In genomic region chr17:32893901-32894300, GRCm38 (mm10) we compare ENCODE assay signal across 33 mouse cellular contexts. TPM values are rescaled to one million over a fixed set of nuclear protein-coding genes. Genes with fewer than 3 reads are reported as not detected.
"Had no signal": no experiment of that assay in that cellular context is flagged by ENCODE, and none has a peak within 500 bp of the region (broad histone marks: within the 10 kb centered on the region; RNA-seq: fewer than 3 reads in every experiment).

No protein-coding gene starts in this region.

- H3K4me3 ChIP-seq: gastrocnemius, adult 2 months; heart, embryonic 10.5 days; heart, embryonic 12.5 days; hindbrain, embryonic 10.5 days; hindbrain, embryonic 12.5 days; intestine, embryonic 15.5 days; layer of hippocampus, adult 2 months; left cerebral cortex, adult 2 months; limb, embryonic 10.5 days; limb, embryonic 12.5 days; liver, embryonic 13.5 days; liver, embryonic 15.5 days had no signal

- H3K4me2 ChIP-seq: heart, embryonic 12.5 days; hindbrain, embryonic 12.5 days; hindbrain, embryonic 14.5 days; intestine, embryonic 15.5 days; limb, embryonic 12.5 days; liver, embryonic 11.5 days; liver, embryonic 13.5 days; liver, embryonic 15.5 days had no signal

- H3K9ac ChIP-seq: heart, embryonic 12.5 days; hindbrain, embryonic 12.5 days; hindbrain, embryonic 14.5 days; intestine, embryonic 15.5 days; limb, embryonic 12.5 days; liver, embryonic 13.5 days; liver, embryonic 15.5 days had no signal

- ATAC-seq: hindbrain, embryonic 16.5 days; inflammation-experienced regulatory T-cells, adult 6 months; intestine, embryonic 15.5 days had no signal

- H3K36me3 ChIP-seq: heart, embryonic 10.5 days; heart, embryonic 12.5 days; hindbrain, embryonic 10.5 days; hindbrain, embryonic 12.5 days; intestine, embryonic 15.5 days; limb, embryonic 12.5 days; liver, embryonic 13.5 days; liver, embryonic 15.5 days had no signal

- H3K27ac ChIP-seq: gastrocnemius, adult 2 months; heart, embryonic 10.5 days; hindbrain, embryonic 10.5 days; hindbrain, embryonic 12.5 days; hindbrain, embryonic 14.5 days; intestine, embryonic 15.5 days; layer of hippocampus, adult 2 months; left cerebral cortex, adult 2 months; limb, embryonic 10.5 days; limb, embryonic 12.5 days; liver, embryonic 13.5 days; liver, embryonic 15.5 days had no signal

- H3K9me3 ChIP-seq: heart, embryonic 10.5 days; heart, embryonic 12.5 days; hindbrain, embryonic 10.5 days; hindbrain, embryonic 12.5 days; intestine, embryonic 15.5 days; limb, embryonic 10.5 days; limb, embryonic 12.5 days; liver, embryonic 13.5 days; liver, embryonic 15.5 days had no signal

- H3K27me3 ChIP-seq: heart, embryonic 12.5 days; hindbrain, embryonic 12.5 days; intestine, embryonic 15.5 days; limb, embryonic 12.5 days; liver, embryonic 13.5 days; liver, embryonic 15.5 days had no signal

- DNase-seq: gastrocnemius, adult 2 months; gastrocnemius, postnatal 10 days; gastrocnemius, postnatal 25 days; heart, adult 18-20 months; heart, postnatal 10 days; heart, postnatal 4 days; kidney, adult 11 months; kidney, adult 2 months; kidney, adult 9 months; kidney, postnatal 10 days; kidney, postnatal 25 days; kidney, postnatal 4 days; liver; liver, embryonic 13.5 days had no signal

RNA-seq across cellular contexts. Expression of gene Cyp4f14, which starts 23.2 kb away (rescaled TPM):
- total RNA-seq: granulocyte monocyte progenitor cell, adult 5-6 weeks; heart, postnatal 10 days; heart, postnatal 25 days; heart, postnatal 4 days had no signal
- polyA plus RNA-seq: heart, embryonic 10.5 days; heart, embryonic 12.5 days; heart, embryonic 14.5 days; hindbrain, embryonic 10.5 days; hindbrain, embryonic 12.5 days; hindbrain, embryonic 14.5 days; hindbrain, embryonic 16.5 days; inflammation-experienced regulatory T-cells, adult 6 months; kidney, embryonic 16.5 days; limb, embryonic 10.5 days; limb, embryonic 12.5 days; limb, embryonic 14.5 days; liver, embryonic 11.5 days; liver, embryonic 13.5 days; liver, embryonic 15.5 days had no signal
